Mouse (Mus musculus) frontal cortex, adult 2 months (tissue): ENCODE results near the gene Smim23. TPM values are rescaled to one million over a fixed set of nuclear protein-coding genes. Genes with fewer than 3 reads are reported as not detected.

Experiments
- DNase-seq, 2 experiments: peaks; one replicate each; pipeline ENCODE4 v3.0.0; 2022; ENCODE audit warnings: low spot score in 1 of 2; ENCODE audit errors: extremely low spot score in 1 of 2
- polyA plus RNA-seq: library from polyadenylated mRNA; depleted of rRNA; stranded (reverse); fragments of >200 nt; gene quantifications from 2 replicates; pipeline ENCODE4 v1.2.3, GENCODE M21; 2012; rRNA removed

The Smim23 gene
- polyA plus RNA-seq, 1 experiment: not detected

- peak in 1 of 2 experiments; percentile 34 for DNase-seq
Observed at GRCm38 (mm10) chr11:32781633-32782404, 42.6 kb downstream of the Smim23 start.

DNA sequence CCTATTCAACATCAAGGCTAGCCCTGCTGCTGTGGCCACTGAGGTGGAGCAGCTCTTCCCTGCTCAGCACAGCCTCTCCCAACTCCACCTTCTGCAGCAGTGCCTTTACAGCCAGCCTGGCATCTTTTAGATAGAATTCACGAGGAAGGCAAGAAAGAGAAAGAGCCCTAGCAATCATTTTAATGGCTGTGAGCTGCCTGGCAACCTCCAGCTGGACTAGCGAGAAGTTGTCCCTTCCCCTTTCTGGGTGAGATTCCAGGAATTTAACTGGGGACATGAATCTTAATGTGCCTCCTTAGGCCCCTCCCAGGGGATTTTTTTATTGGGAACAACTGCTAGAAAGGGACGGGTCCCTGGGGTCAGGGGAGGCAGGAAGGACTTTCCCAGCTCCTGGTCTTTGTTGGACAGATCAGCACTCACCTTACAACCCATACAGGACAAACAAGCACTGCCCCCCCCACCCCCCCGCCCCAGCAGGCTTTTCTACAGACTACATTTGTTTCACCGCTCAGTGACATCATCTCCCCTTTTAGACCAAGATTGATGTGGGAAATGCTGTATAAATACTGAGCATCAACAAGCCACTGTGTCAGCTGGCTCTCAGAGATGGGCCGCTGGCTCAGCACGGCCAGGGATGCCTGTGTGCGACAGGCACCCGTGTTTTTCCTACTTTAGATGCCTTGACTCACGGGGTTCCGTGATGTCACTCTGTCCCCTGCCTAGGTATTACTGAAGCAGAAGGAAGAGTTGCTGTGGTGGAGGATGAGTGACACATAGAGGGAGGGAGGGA lies 43.5 kb downstream of the Smim23 start:
- peak in 1 of 2 experiments; percentile 26 for DNase-seq

GRCm38 (mm10) chr11:32768642-32769343 lies 55.6 kb downstream of the Smim23 start:
- no peak for DNase-seq

Other genes with a start within 250 kb of the Smim23 start
- gene Fbxw11, start 181.9 kb downstream of the Smim23 start, polyA plus RNA-seq: 80.3 and 82.7 TPM in 2 replicates